Mouse (Mus musculus) CD4-positive helper T cell, adult 2 months (primary cell): ENCODE data around the gene Tnr.

Experiments
- DNase-seq: peaks from one replicate; pipeline ENCODE4 v3.0.0-alpha.2; 2012; ENCODE audit warnings: low read depth, missing footprints, low spot score

Gene Tnr

DNA sequence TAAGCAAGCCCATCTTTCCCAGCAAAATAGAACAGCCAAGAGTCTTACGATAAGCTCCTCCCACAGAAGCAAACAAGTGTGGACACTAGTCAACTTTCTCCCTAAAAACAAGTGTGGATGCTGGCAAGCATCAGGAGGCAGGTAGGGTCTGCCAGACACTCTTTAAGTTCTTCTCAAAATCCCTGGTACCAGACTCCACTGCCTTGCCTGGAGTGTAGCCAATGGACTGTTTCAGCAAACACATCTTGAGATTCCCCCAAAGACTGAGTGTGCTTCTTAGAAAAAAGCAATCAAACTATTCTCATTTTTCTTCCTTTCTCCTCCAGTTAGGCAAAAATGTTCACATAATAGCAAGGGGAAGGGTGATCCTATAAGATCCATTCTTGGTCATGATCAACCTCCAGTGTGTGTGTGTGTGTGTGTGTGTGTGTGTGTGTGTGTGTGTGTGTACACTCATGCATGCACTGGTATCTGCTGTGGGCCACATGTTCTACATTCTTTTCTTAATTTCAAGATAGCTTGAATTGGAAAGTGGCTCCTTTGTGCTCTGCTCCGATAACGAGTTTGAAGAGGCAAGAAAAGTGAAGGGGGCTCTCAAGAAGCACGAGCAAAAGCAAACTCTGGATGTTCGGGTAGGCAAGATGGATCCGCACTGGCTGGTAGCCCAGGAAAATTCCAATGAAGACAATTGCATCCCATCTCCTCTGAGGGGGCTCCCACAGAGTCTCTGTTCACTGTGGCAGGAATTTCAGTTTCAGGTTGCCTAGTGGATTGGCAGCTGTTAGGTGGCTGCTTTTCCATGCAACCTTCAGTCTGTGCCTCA lies 346.3 kb downstream of the Tnr start:
- no peak for DNase-seq

DNA sequence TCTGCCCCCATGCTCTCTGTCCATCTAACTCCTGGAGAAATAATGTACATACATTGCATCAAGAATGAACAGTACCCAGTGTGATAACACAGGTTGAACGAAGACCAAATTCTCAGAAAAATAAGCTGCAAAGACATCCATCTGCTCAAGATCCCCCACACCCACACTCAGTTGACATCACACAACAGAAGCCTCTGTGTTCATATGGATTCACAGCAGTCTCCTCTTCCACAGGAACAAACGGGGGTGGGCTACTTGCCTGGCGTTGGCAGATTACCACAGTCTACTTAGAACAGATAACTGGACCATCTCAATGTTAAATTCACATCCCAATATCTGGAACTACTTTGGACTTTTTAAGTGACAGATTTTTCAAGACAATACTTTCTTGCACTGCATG lies 349.3 kb downstream of the Tnr start:
- DNase-seq = no peak

- DNase-seq = no peak
Measured at GRCm38 (mm10) chr1:159878681-159879080, 355.1 kb downstream of the Tnr start.

DNA sequence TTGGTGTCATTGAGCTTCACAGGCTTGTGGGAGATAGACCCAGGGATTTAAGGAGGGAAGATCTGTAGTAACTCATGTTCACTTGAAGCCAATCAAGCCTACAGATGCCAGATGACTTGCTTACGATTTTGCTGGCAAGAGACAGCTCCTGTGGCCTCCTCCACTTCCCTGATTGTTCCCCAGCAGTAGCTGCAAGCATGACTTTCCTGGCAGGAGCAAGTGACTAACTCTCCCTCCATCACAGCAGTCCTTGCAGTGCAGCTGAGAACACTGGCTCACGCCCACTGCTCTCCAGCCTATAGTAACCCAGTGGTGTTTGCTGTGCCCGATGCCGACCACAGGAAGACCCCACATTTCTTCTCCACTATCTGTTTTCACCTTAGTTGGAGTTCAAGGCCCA lies 356.3 kb downstream of the Tnr start:
- no peak for DNase-seq

GRCm38 (mm10) chr1:159885476-159885875 lies 361.9 kb downstream of the Tnr start:
- no peak for DNase-seq

- DNase-seq = no peak
Measured at GRCm38 (mm10) chr1:159888611-159889010, 365.0 kb downstream of the Tnr start.

- DNase-seq = no peak
Measured at GRCm38 (mm10) chr1:159889012-159889765, 365.6 kb downstream of the Tnr start.

DNA sequence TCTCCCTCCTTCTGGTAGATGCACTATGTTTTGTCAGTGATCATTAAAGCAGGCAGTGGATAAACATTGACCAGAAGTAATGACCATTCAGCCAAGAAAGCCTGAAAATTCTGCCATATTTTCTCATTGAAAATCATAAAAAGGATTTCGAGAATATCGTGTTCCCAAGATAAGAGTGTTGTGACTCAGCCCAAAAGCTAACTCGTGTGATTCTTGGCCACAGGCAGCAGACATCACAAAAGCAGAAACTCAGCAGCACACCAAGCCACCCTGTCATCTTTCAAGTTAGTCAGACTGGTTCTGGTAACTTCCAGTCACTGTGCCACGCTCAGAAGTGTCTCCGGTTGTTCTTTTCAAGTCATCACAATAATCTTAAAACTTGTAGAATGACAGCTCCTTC lies 367.0 kb downstream of the Tnr start:
- DNase-seq = no peak

GRCm38 (mm10) chr1:159895094-159895493 lies 371.5 kb downstream of the Tnr start:
- DNase-seq = no peak

GRCm38 (mm10) chr1:159899991-159900390 lies 376.4 kb downstream of the Tnr start:
- no peak for DNase-seq

GRCm38 (mm10) chr1:159900639-159901038 lies 377.1 kb downstream of the Tnr start:
- no peak for DNase-seq

DNA sequence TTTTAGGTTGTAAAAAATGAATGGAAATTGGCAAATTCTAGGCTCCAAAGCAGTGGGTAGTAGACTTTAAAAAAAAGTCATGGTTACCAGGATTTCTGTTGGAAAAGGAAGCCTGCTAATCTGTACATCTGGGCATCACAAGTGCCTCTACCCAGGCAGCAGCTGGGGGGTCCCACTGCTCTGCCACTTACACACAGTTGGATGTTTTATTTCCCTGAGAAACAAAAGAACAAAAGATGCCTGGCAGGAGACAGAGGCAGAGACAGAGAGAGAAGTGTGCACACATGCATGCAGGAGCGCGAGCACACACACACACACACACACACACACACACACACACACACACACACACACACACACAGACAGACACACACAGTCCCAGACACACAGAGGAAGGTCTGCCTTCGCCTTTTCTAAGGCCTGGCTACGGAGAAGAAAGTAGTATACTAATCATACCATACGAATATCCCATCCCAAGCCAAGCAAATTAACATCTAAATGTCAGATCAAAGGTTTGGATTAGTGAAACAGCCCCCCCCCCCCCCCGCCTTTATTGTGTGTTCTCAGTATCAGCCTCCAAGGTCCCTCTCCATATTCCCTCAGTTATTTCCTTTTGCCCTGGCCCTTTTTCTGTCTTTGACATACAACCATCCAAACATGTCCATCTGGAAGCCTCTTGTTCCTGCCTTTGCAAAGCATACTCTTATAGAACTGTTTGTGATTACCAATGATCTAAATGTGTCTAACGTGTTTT lies 378.0 kb downstream of the Tnr start:
- no peak for DNase-seq

GRCm38 (mm10) chr1:159902120-159902497 lies 378.5 kb downstream of the Tnr start:
- DNase-seq = no peak

DNA sequence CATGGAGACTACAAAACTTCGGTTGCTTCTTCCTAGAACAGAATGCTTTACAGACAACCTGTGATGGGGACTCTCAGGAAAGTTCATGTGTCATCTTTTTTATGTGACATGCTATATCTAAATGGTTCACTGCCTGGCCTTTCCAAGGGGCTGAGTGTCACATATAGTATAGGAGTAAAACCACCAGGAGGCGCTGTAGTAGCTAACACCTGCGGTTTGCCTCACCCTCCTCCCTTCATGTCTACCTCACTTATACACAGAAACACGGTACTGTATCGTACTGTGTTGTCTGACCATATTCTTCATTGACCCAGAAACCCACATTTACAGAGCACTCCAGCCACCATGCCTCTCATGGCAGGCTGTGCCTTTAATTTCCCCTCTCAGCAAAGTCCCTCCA lies 387.4 kb downstream of the Tnr start:
- peak; percentile 81 for DNase-seq

DNA sequence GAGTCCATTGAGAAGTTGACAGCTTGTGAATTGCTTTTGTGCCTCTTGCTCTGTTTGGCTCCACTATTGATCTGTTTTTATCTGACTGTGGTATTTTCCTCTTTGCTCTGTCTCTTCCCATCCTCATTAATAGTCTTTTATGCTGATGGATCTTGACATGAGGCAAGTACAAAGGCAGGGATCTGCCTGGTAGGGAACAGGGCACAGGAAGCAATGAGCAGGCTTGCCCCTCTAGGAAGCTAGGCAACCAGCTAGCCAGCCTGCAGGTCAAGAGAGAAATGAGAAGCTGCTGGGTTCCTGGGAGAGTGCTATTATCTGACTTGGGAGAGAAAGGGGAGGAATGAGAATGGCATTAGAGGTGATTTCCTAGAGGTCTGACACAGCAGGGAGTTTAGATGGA lies 391.2 kb downstream of the Tnr start:
- no peak for DNase-seq

DNA sequence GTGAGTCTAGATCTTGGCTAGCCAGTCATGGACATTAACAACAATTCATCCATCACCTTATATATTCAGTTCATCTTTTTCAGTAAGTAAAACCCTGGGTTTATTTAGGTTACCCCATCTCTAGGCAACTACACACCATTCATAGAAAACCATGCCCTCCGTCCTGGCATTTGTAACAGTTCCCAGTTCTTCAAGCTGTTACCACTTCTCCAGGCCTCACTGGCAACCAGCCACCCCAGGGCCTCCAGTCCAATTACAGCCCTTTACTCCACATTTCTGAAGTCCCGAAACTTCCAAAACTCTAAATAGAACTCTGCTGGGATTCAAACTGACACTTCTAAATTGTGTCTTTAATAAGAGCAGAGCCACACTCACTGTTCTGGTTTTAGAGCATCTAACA lies 397.0 kb downstream of the Tnr start:
- DNase-seq = no peak

DNA sequence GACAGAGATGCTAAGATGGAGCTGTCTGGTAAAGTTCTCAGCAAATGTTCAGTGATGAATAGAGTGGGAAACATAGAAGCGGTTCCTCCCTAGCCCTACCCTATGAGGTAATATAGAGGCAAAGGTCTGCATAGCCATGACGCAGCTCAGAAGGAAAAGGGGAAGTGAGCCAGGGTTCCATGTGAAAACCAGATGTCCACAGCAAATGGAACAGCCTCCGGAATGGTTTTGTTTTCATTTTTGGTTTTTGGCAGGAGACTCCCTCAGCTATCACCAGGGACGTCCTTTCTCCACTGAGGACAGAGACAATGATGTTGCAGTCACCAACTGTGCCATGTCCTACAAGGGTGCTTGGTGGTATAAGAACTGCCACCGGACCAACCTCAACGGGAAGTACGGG lies 399.4 kb downstream of the Tnr start:
- DNase-seq = no peak

GRCm38 (mm10) chr1:159924105-159924504 lies 400.5 kb downstream of the Tnr start:
- DNase-seq = no peak

DNA sequence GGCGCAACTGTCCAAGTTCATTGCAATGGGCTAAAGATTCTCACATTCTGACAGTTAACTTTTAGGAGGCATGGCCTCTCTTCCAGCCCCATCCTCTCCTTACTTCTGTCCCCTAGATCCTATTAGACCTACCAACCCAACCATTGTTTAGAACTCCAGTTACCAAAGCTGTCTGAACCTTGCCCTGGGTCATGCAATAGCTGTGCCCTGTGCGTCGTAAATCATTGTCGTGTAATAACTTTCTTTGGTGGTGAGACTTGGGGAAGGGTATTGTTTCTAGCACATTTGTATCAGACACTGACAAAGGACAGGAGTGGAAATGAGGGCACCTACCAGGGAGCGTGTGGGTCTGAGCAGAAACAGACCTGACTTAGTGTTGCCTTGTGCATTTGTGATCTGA lies 401.1 kb downstream of the Tnr start:
- DNase-seq = no peak

GRCm38 (mm10) chr1:159928681-159929335 lies 405.2 kb downstream of the Tnr start:
- DNase-seq = peak; percentile 73

DNA sequence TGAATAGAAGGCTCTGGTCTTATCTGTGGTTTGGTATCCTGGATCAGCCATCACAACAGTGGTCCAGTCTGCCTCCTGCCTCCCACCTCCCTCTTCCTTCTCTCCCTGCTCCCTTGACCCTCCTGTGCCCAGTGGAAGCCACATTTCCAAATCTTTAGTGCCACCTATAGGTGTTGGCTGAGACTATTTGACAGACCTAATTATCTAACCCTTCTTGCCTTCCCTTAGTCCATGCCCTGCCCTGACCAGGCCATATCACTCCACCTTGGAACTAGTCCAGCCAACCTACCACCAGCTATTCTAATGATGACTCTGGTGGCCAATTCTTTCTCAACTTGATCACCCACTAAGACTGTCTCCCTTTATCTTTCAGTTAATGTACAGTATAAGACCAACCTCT lies 408.5 kb downstream of the Tnr start:
- no peak for DNase-seq

GRCm38 (mm10) chr1:159932598-159932997 lies 409.0 kb downstream of the Tnr start:
- DNase-seq = no peak
